Mouse (Mus musculus) ES-Bruce4 (cell line): ENCODE results near the gene Amer3.

ENCODE experiments used
- CTCF ChIP-seq: IDR thresholded peaks from one replicate; pipeline ENCODE4 v1.8.1; 2011; ENCODE audit warnings: low read depth, low read length
- EP300 ChIP-seq: IDR thresholded peaks from 2 replicates; pipeline ENCODE4 v1.6.1; 2011; ENCODE audit warnings: low read depth, low read length; ENCODE audit not compliant: insufficient read depth
- POLR2A ChIP-seq: IDR thresholded peaks from one replicate; pipeline ENCODE4 v1.8.1; 2011; ENCODE audit warnings: low read length; ENCODE audit not compliant: insufficient read depth

DNA sequence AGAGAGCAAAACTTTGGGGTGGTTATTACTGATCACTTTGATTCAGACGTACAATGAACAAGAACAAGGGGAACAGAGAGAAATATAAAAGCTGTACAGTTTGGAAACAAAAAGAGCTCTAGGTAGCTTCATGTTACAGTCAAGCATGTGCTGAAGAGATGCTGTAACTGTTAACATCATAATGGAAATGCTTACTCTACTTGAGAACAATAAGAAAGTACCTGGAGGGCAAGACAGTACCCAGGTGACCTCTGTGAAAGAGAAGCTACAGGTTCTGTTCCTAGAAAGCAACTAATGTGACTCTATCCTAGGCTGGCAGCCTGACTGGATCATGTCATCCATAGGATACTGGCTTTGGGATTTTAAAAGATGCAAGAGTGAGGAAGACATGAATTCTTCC lies 32.4 kb upstream of the Amer3 start:
- no peak for TF ChIP-seq POLR2A
- no peak for TF ChIP-seq EP300
- no peak for TF ChIP-seq CTCF
